Mouse (Mus musculus) testis, adult 2 months (tissue): Measurements from ENCODE around the gene Gtf2ird1. TPM values are rescaled to one million over a fixed set of nuclear protein-coding genes. Genes with fewer than 3 reads are reported as not detected.

Source experiments
- H3K27ac ChIP-seq: fragments of 200-500 bp; 2 replicates; pipeline ENCODE4 v1.5.1; 2012; ENCODE audit warnings: low read depth, low read length; ENCODE audit not compliant: control insufficient read depth, insufficient read depth
- H3K27me3 ChIP-seq: fragments of 200-500 bp; 2 replicates; pipeline ENCODE4 v1.6.1; 2012; ENCODE audit warnings: mild to moderate bottlenecking, low read length, moderate library complexity; ENCODE audit not compliant: control insufficient read depth, insufficient read depth
- H3K36me3 ChIP-seq: fragments of 200-500 bp; 2 replicates; pipeline ENCODE4 v1.6.1; 2012; ENCODE audit warnings: mild to moderate bottlenecking, low read length; ENCODE audit not compliant: control insufficient read depth, insufficient read depth
- H3K4me1 ChIP-seq: fragments of 200-500 bp; 2 replicates; pipeline ENCODE4 v1.6.1; 2012; ENCODE audit warnings: low read length; ENCODE audit not compliant: control insufficient read depth, insufficient read depth
- H3K4me3 ChIP-seq: fragments of 200-500 bp; 2 replicates; pipeline ENCODE4 v1.5.1; 2012; ENCODE audit warnings: low read depth, mild to moderate bottlenecking, low read length, moderate library complexity, mixed read lengths; ENCODE audit not compliant: control insufficient read depth
- CTCF ChIP-seq: fragments of 200-500 bp; IDR thresholded peaks from 2 replicates; pipeline ENCODE4 v1.5.1; 2012; ENCODE audit warnings: low read depth, mild to moderate bottlenecking, inconsistent platforms, low read length, moderate library complexity; ENCODE audit not compliant: control insufficient read depth, insufficient read depth, insufficient replicate concordance
- POLR2A ChIP-seq: fragments of 200-500 bp; IDR thresholded peaks from 2 replicates; pipeline ENCODE4 v1.6.1; 2012; ENCODE audit warnings: low read depth, mild to moderate bottlenecking, inconsistent platforms, low read length, moderate library complexity; ENCODE audit not compliant: control insufficient read depth
- polyA plus RNA-seq: library from polyadenylated mRNA; depleted of rRNA; stranded (reverse); fragments of >200 nt; gene quantifications from 2 replicates; pipeline ENCODE4 v1.2.3, GENCODE M21; 2012

Gene Gtf2ird1
- polyA plus RNA-seq, 1 experiment = 29.1 TPM

DNA sequence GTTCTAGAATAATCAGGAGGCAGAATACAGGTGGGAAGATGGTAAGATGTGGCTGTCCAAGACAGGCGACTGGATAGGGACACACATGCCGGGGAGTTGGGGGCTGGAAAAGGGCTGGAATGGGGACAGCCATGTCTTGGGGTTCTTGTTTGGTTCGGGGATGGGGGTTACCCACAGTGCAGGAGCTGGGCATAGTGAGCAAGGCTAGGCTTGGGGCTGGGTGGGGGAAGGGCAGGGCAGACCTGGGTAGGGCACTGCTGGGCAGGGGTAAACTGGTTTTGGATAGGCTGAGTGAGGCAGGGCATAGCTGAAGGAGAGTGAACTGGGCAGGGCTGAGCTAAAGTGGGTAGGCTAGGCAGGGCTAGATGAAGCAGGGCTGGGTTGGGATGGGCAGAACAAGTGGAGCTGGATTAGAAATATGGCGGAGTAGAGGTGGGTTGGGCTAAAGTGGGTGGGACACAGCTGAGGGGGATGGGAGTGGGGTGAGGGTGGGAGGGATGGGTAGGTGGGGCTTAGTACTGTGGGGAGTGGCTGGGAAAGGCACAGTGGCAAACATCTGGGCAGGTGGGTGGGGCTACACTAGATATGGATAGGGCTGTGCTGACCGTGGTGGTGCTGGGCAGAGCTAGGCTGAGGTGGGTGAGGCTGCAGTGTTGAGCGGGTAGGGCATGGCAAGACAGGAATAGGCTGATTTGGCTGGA is 46.8 kb downstream of the Gtf2ird1 start:
- Histone ChIP-seq H3K4me1 (no peaks in the 10 kb centered on the region), H3K27me3 (no peaks in the 10 kb centered on the region), H3K4me3 (no peak overlapping the region), H3K27ac (no peak overlapping the region), H3K36me3 (peaks cover 1% of the 10 kb centered on the region; the same call in 1 of the 2 replicates)
- TF ChIP-seq CTCF (no peak), POLR2A (no peak)

GRCm38 (mm10) chr5:134408119-134408518 is 48.4 kb downstream of the Gtf2ird1 start:
- no peak for TF ChIP-seq POLR2A
- no peak for TF ChIP-seq CTCF
- Histone ChIP-seq H3K4me3 (no peak overlapping the region), H3K36me3 (peaks cover 1% of the 10 kb centered on the region)

GRCm38 (mm10) chr5:134401841-134402240 is 54.7 kb downstream of the Gtf2ird1 start:
- TF ChIP-seq CTCF = no peak
- TF ChIP-seq POLR2A = no peak
- H3K27me3 ChIP-seq = no peaks in the 10 kb centered on the region
- H3K36me3 ChIP-seq = peaks cover 1% of the 10 kb centered on the region
- H3K27ac ChIP-seq = no peak overlapping the region
- no peak overlapping the region for H3K4me3 ChIP-seq
- no peaks in the 10 kb centered on the region for H3K4me1 ChIP-seq

More at GRCm38 (mm10) chr5:134408119-134408518, 48.4 kb downstream of the Gtf2ird1 start:
- H3K27me3 ChIP-seq = no peaks in the 10 kb centered on the region
- H3K4me1 ChIP-seq = no peaks in the 10 kb centered on the region
- H3K27ac ChIP-seq = no peak overlapping the region

DNA sequence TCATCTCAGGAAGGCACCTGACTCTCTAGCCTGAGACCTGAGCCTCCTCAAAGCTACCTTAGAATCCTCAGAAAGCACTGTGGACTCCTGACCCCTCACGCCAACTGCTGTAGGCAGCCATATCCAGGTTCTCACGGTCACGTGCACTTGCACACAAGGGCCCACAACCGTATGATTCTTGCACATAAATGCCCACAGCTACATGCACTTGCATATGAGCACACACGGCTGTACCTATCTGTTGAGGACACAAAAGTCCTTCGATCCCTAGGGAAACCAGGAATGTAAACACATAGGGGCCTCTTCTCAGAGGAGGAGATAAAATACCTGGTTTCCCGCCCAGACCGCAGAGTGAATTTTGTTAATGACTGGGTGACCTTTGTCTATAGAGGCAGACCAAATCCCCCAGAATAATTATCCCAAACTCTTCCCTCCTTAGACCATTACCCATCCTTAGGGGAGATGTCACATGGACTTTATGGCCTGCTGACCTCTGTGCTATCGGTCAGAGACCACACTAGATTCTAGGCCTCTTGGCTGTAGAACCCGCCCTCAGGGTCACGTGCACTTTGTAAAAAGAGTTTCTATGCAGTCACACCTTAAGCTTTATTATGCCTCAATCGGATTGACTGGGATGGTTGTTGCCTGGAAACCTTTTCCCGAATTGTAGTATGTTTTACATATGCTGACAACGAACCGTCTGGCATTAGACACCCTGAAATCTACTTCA is 58.9 kb downstream of the Gtf2ird1 start:
- no peak overlapping the region for H3K4me3 ChIP-seq

DNA sequence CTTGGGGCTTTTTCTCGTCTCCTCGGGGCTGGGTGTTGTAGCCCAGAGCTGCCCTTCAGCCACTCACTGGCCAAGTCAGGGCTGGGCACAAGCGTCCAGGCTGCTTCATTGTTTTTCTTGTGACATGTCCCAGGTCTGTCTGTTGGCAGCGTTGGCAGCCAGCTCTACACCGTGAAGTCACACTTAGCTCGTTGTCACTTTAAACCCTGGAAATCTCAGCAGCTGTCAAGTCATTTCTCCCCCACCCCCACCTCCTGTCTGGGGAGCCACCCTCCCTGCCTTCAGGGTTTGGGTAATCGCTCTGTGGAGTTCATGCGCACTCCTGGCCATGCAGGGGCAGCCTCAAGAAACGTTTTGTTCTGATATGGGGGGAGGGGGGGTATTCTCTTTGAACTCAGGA is 60.0 kb downstream of the Gtf2ird1 start:
- H3K36me3 ChIP-seq = no peaks in the 10 kb centered on the region; the same call in 1 of the 2 replicates
- TF ChIP-seq CTCF = no peak
- no peak for TF ChIP-seq POLR2A
- peaks cover 4% of the 10 kb centered on the region for H3K4me1 ChIP-seq
- H3K4me3 ChIP-seq = no peak overlapping the region
- H3K27me3 ChIP-seq = no peaks in the 10 kb centered on the region
- H3K27ac ChIP-seq = no peak overlapping the region

More for the DNA sequence above, 58.9 kb downstream of the Gtf2ird1 start:
- H3K4me1 ChIP-seq = peaks cover 4% of the 10 kb centered on the region
- no peak overlapping the region for H3K27ac ChIP-seq
- no peaks in the 10 kb centered on the region for H3K27me3 ChIP-seq
- H3K36me3 ChIP-seq = no peaks in the 10 kb centered on the region
- TF ChIP-seq CTCF = no peak
- TF ChIP-seq POLR2A = no peak

GRCm38 (mm10) chr5:134394624-134395023 is 61.9 kb downstream of the Gtf2ird1 start:
- Histone ChIP-seq H3K27ac (no peak overlapping the region), H3K36me3 (no peaks in the 10 kb centered on the region; the same call in 1 of the 2 replicates), H3K4me3 (no peak overlapping the region), H3K4me1 (peaks cover 4% of the 10 kb centered on the region), H3K27me3 (no peaks in the 10 kb centered on the region)
- TF ChIP-seq POLR2A (no peak), CTCF (no peak)

GRCm38 (mm10) chr5:134393624-134394023 is 62.9 kb downstream of the Gtf2ird1 start:
- no peak overlapping the region for H3K27ac ChIP-seq
- H3K4me1 ChIP-seq = peaks cover 4% of the 10 kb centered on the region
- no peak overlapping the region for H3K4me3 ChIP-seq
- no peaks in the 10 kb centered on the region; the same call in 1 of the 2 replicates for H3K36me3 ChIP-seq
- no peaks in the 10 kb centered on the region for H3K27me3 ChIP-seq
- TF ChIP-seq POLR2A = no peak
- no peak for TF ChIP-seq CTCF
